Mouse (Mus musculus) CH12F3 (cell line): ENCODE measurements around the gene Hydin.
"Not testable (repeated sequence)": the region's sequence is repeated elsewhere in the genome, so short reads cannot be mapped to it uniquely, and the experiment has no call there.

Source experiments
- in situ Hi-C: fragments of 300-500 bp; cut with MboI; formaldehyde crosslinking; loops from 2 replicates; pipeline ENCODE4 v1.14.3; 2020; ENCODE audit warnings: low sequenced_read_pairs

Gene Hydin

GRCm38 (mm10) chr8:110327120-110327519 lies 60.3 kb downstream of the Hydin start:
- in situ Hi-C loops: not testable (repeated sequence)

- in situ Hi-C loops: no loop called here
Measured at GRCm38 (mm10) chr8:110333376-110333775, 66.6 kb downstream of the Hydin start.

- in situ Hi-C loops: no loop called here
Measured at GRCm38 (mm10) chr8:110339447-110339846, 72.7 kb downstream of the Hydin start.

- in situ Hi-C loops: no loop called here
Measured at GRCm38 (mm10) chr8:110340090-110340703, 73.4 kb downstream of the Hydin start.

GRCm38 (mm10) chr8:110345697-110346394 lies 79.1 kb downstream of the Hydin start:
- in situ Hi-C loops: no loop called here

- in situ Hi-C loops: no loop called here
Measured at GRCm38 (mm10) chr8:110346915-110347314, 80.1 kb downstream of the Hydin start.

GRCm38 (mm10) chr8:110350725-110351124 lies 83.9 kb downstream of the Hydin start:
- in situ Hi-C loops: no loop called here

- in situ Hi-C loops: no loop called here
Measured at GRCm38 (mm10) chr8:110351909-110352308, 85.1 kb downstream of the Hydin start.

- in situ Hi-C loops: no loop called here
Measured at GRCm38 (mm10) chr8:110362975-110363374, 96.2 kb downstream of the Hydin start.

- in situ Hi-C loops: no loop called here
Measured at GRCm38 (mm10) chr8:110372836-110373235, 106.1 kb downstream of the Hydin start.

- in situ Hi-C loops: no loop called here
Measured at GRCm38 (mm10) chr8:110373695-110374094, 106.9 kb downstream of the Hydin start.

GRCm38 (mm10) chr8:110382751-110383150 lies 116.0 kb downstream of the Hydin start:
- in situ Hi-C loops: no loop called here

GRCm38 (mm10) chr8:110384632-110385031 lies 117.9 kb downstream of the Hydin start:
- in situ Hi-C loops: not testable (repeated sequence)

- in situ Hi-C loops: no loop called here
Measured at GRCm38 (mm10) chr8:110395656-110396055, 128.9 kb downstream of the Hydin start.

- in situ Hi-C loops: no loop called here
Measured at GRCm38 (mm10) chr8:110400536-110400935, 133.8 kb downstream of the Hydin start.

GRCm38 (mm10) chr8:110402311-110402710 lies 135.5 kb downstream of the Hydin start:
- in situ Hi-C loops: no loop called here

GRCm38 (mm10) chr8:110404516-110404915 lies 137.7 kb downstream of the Hydin start:
- in situ Hi-C loops: no loop called here

GRCm38 (mm10) chr8:110415121-110415520 lies 148.3 kb downstream of the Hydin start:
- in situ Hi-C loops: no loop called here

GRCm38 (mm10) chr8:110416931-110417330 lies 150.2 kb downstream of the Hydin start:
- in situ Hi-C loops: no loop called here

GRCm38 (mm10) chr8:110417801-110418200 lies 151.0 kb downstream of the Hydin start:
- in situ Hi-C loops: no loop called here

- in situ Hi-C loops: no loop called here
Measured at GRCm38 (mm10) chr8:110419711-110420110, 152.9 kb downstream of the Hydin start.

GRCm38 (mm10) chr8:110420221-110420620 lies 153.4 kb downstream of the Hydin start:
- in situ Hi-C loops: no loop called here

- in situ Hi-C loops: no loop called here
Measured at GRCm38 (mm10) chr8:110424146-110424545, 157.4 kb downstream of the Hydin start.
